Mouse (Mus musculus) kidney, adult 2 months (tissue): Measurements from ENCODE around the gene Col19a1.

Source experiments
- CTCF ChIP-seq: fragments of 200-500 bp; conservative IDR thresholded peaks from 2 replicates; pipeline ENCODE4 v1.5.1; 2011; ENCODE audit warnings: low read depth, mild to moderate bottlenecking, control low read depth, low read length, moderate library complexity, mixed read lengths; ENCODE audit not compliant: insufficient read depth, insufficient read length
- POLR2A ChIP-seq: fragments of 200-500 bp; IDR thresholded peaks from one replicate; pipeline ENCODE4 v1.6.1; 2011; ENCODE audit warnings: low read depth, low read length, control low read depth

DNA sequence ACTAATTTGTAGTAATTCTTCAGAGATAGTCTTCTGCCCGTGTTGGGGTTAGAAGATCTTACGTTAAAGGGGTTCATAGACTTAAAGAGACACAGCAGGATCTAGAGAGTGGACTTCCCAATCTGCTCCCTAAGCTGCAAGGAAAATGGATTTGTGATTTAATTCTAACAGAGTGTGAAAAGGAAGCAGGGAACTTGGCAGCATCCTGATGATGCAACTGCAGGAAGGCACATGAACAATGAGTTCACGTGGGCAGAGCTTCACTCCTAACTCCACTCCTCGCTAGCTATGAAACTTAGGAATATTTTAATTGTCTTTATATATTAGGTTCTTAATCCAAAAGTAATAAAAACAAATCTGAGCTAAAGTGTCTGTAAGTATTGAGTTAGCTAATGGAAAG, 69.8 kb downstream of the Col19a1 start:
- TF ChIP-seq CTCF (no peak), POLR2A (no peak)
